Mouse (Mus musculus) small intestine, adult 2 months (tissue): ENCODE results near the gene Snph.

Source experiments
- CTCF ChIP-seq: fragments of 200-500 bp; IDR thresholded peaks from 2 replicates; pipeline ENCODE4 v1.5.1; 2012; ENCODE audit warnings: low read depth, mild to moderate bottlenecking, control low read depth, inconsistent platforms, low read length, moderate library complexity, mixed read lengths; ENCODE audit not compliant: insufficient replicate concordance, insufficient read length; ENCODE audit errors: extremely low read depth
- POLR2A ChIP-seq: fragments of 200-500 bp; IDR thresholded peaks from 2 replicates; pipeline ENCODE4 v1.6.1; 2012; ENCODE audit warnings: low read depth, mild to moderate bottlenecking, control low read depth, inconsistent platforms, low read length, moderate library complexity

GRCm38 (mm10) chr2:151616551-151617329 lies 15.7 kb downstream of the Snph start:
- TF ChIP-seq CTCF (no peak), POLR2A (no peak)
